Mouse (Mus musculus) stomach, postnatal 0 days (tissue): ENCODE data around the gene Catsperd.

Experiments used
- CTCF ChIP-seq: IDR thresholded peaks from 2 replicates; pipeline ENCODE4 v1.5.1; 2016; ENCODE audit warnings: antibody characterized with exemption, low read depth, mild to moderate bottlenecking, moderate library complexity
- EP300 ChIP-seq: optimal IDR thresholded peaks from 2 replicates; pipeline ENCODE3; 2016; ENCODE audit warnings: antibody characterized with exemption

DNA sequence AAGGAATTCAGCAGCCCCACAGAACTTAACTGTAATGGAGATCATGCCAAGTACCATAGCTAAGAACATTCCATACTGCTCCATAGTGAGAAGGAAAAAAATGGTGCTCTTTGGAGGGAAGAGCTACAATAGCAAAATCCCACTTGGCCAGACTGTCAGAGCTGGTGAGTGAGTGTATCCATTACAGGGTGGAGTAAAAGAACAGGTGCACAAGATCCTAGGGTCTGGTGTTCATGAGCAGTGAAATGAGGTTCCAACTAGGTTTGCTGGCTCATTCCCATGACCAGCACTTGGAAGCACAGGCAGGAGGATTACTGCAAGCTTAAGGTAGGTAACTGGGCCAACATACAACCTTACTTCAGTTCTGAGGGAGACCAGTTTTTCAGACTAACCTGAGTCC lies 35.4 kb upstream of the Catsperd start:
- no peak for TF ChIP-seq EP300
- TF ChIP-seq CTCF: no peak
